Mouse (Mus musculus): ENCODE results near the gene Usp6nl.

GRCm38 (mm10) chr2:6378590-6379205 is 56.2 kb downstream of the Usp6nl start:
- no peak for TF ChIP-seq GATA1 (IDR thresholded peaks at IDR 0.05; ENCODE audit: borderline replicate concordance, low read length)
- no peak for TF ChIP-seq FLI1 (IDR thresholded peaks at IDR 0.05; ENCODE audit: low read length)
